Mouse (Mus musculus): ENCODE measurements at regions not wholly inside any gene's neighbourhood (a gene's known extent, or its start where the extent isn't known, plus 50 kb on each side); places are given as distances from the start of the nearest gene placed in this dataset.

DNA sequence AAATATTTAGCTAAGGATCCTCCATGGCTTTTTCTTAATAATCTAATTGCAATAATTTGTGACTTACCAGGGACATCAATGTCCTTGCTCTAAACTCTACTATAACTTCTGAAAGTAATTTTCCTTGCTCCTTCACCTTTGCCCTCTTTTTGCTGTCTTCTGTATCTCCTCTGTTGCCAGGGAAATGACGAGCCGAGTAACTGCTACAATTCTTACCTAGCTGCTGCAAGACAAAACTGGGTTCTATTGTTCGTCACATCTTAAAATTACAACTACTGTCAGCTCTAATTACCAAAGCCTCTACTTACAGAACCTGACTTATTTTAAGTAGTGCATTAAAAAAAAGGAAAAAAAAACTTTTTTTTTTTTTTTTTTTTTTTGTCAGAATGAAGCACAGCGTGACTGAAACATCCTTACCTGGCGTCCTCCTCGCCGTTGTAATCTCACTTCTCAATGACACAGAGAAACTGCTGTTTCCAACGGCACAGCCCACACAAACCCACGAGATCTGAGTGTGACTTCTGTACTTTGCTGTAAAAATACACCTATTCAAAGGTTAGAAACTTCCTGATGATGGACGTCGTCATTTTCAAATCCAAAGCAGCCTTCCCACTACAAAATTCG, 389.4 kb downstream of the Plk2 start:
- no peak for DNase-seq (ENCODE audit: low spot score in 2 of 2)

DNA sequence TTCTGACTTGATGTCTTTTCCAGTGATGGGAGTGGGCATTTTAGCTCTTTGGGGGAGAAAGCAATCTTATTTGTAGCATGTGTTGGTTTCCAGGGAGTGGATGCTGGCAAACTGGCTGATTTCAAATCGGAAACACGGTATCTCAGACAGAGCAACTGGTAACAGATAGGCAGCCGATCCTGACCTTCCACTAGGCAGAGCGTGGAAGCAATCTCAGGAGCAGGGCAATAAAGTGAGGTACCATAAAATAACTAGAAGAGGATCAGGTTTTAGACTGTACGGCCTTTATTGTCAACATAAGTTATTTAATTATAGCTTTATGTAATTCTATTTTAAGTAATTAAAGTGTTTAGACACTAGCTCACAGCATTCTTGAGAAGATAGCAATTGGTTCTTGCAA, 390.0 kb downstream of the Plk2 start:
- DNase-seq (ENCODE audit: low spot score in 2 of 2): no peak

DNA sequence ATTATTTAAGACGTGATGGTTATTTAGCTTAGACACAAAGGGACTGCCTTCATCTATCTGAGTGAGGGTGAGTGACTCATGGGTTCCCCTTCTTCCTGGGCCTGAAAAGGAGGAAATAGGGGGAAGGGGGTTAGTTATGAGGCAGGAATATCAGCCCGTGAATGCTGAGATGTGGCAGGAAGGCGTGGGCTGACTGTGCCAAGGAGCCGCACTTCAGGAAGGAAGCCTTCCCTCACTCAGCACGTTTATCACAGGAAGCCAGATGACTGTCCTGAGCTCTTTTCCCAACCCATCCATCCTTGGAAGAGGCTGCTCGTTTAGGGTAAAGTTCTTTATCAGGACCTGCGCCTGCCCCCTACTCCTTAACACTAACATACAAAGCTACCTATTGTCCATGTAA, 403.5 kb downstream of the Plk2 start:
- peak in 1 of 2 experiments; percentile 0 for DNase-seq (ENCODE audit: low spot score in 2 of 2)

DNA sequence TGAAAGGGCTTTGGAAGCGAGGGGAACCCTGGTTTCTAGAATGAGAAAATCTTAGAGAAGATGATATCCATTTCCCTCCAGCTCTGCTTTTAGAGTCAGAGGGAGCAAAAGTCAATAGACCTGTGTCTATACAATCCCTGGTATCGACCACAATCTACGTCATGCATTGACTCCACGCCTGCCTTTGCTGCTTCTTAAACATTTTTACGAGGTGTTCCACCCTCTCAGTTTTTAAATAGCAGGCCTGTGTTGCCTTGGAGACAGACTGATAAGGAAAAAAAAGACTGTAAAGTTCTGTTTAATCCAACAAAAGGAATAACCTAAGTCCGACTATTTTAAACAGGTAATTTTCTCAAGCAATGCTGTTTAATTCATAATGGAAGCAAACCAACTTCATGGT, 408.0 kb downstream of the Plk2 start:
- DNase-seq (ENCODE audit: low spot score in 2 of 2): no peak

DNA sequence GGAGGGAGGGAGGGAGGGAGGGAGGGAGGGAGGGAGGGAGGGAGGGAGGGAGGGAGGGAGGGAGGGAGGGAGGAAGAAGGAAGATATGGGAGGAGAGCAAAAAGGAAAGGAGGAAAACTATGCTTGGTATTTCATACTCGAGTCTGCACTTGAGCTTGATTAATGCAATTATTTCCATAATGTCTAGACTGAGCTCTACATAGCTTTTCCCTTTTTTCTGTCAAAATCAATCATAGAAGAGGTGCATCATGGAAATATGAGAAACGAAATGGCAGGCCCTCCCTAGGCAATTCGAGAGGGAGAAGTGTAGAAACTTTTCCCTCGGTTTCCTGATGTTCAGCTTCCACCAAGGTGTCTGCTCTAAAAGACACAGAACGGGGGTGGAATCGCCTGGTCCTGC, 417.6 kb downstream of the Plk2 start:
- DNase-seq (ENCODE audit: low spot score in 2 of 2): no peak

DNA sequence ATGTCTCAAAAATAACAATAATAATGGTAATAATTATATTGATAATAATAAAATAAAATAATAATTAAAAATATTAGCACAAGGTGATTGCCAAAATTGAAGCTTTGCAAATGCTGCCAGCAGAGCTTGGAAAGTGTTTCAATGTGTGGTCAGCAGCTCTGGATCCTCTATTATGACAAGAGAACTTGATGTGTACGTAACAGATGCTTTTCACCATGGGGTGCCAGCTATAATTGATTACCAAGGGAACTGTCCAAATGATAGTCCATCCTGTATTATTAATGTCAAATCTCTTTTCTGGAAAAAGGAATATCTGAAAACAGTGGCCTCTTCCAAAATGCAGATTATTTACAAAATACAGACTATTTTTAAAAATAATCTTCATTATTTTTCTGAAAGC, 419.2 kb downstream of the Plk2 start:
- DNase-seq (ENCODE audit: low spot score in 2 of 2): no peak

DNA sequence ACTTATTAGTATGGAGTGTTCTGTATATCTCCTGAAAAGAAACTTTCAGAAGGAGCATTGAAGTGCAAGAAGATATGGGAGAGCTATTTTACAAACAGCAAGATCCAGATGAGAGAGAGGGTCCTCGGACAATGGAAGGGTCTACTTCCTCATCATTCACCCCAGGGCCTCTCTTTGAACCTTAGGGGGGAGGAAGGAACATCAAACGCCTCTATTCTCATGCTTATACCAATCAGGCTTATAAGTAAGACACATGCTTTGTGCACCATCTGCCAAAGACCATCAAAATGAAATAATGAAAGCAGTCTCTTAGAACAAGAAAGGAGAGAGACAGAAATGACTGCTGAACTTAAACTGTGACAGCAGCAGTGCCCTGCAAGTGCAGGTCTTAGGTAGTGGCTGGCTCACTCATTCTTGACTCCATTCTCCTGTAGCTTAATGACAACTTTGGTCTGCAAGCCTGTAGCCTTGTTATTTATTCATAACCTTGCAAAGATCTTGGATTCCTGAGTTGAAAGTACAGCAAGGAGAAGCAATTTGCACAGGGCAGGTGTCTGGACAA, 424.5 kb downstream of the Plk2 start:
- DNase-seq (ENCODE audit: low spot score in 2 of 2): no peak

DNA sequence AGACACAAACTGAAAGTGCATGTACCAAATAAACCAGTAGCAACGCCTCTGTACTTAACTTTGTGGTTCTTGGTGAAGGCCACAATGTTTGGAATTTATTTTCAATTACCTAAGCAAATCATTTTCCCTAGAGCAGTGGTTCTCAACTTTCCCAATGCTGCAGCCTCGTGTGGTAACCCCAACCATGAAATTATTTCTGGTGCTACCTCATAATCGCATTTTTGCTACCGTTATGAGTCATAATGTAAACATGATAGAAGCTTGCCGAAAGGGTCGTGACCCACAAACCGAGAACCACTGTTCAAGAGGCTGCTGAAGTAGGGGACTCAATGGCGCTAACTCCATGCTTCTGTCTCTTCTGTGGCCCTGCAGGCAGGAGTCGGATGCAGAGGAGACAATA, 429.9 kb upstream of the Actbl2 start:
- no peak for DNase-seq (ENCODE audit: low spot score in 2 of 2)

DNA sequence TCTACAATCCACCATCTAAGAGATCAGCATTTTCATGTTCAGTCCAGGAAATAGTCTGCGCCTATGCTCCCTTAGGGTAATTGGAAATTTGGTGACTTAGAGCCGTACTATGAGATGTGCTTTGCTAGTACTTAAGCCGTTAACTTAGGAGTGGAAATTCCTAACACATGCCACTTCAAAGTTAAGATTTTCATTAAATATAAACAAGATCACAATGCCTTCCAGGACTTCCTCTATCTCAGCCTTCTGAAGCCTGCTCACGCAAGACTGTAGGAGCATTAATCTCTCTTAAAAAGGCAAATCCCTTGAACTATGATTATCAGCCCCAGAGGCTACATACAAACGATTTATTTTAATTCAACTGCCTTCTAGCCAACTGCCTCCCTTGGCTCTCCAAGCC, 422.4 kb upstream of the Actbl2 start:
- no peak for DNase-seq (ENCODE audit: low spot score in 2 of 2)

DNA sequence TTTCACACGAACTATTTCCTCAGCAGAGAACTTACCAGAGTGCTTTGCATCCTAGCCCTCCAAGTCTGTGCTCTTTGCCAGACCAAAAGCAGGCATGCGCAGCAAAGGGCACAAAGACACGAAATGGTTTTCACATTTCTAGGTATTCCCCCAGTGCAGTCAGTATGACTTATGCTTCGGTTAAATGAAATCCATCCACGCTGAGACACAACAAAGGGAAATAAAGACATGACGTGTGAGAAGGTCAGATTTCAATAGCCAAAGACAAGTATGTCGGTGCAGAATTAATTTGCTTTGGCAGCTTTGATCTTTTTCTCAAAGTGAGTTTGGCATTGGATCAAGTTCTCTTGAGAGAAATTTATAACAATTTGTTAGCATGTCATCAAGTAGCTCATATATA, 417.9 kb upstream of the Actbl2 start:
- no peak for DNase-seq (ENCODE audit: low spot score in 2 of 2)

DNA sequence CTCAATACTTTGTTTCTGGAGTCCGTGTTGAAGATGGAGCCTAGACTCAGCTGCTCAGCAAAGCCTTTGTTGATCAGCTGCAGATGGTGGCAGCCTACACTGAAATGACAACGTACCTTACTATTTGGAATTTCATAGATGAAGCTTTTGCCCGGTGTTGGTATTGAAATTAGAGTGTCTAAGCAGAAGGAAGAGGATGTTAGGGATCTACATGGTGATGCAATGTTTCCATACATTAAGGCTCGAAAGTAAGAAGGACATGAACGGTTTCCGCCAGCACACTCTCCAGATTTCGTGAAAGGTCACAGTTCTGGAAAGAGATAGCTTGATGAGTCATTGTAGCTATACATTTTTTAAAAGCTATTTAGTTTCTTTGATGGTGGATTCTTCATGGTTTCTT, 412.9 kb upstream of the Actbl2 start:
- no peak for DNase-seq (ENCODE audit: low spot score in 2 of 2)

DNA sequence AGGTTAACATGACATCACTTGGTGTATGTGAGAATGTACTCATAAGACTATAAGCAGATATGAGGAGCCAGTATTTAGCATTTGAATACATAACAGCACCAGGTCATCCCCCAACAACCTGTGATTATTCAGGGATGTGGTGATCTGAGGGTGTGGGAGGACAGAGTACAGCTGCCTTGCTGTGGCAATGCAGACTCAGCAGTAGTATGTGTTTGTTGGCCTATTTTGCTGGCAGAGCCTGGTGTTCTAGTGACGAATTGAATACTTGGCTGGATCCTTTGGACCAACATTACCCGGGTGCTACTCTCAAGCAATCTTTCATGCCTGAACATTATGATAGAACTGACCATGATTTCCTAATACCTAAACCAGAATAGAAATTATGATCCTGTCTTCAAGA, 409.1 kb upstream of the Actbl2 start:
- peak; percentile 3 to 22 for DNase-seq (ENCODE audit: low spot score in 2 of 2)

DNA sequence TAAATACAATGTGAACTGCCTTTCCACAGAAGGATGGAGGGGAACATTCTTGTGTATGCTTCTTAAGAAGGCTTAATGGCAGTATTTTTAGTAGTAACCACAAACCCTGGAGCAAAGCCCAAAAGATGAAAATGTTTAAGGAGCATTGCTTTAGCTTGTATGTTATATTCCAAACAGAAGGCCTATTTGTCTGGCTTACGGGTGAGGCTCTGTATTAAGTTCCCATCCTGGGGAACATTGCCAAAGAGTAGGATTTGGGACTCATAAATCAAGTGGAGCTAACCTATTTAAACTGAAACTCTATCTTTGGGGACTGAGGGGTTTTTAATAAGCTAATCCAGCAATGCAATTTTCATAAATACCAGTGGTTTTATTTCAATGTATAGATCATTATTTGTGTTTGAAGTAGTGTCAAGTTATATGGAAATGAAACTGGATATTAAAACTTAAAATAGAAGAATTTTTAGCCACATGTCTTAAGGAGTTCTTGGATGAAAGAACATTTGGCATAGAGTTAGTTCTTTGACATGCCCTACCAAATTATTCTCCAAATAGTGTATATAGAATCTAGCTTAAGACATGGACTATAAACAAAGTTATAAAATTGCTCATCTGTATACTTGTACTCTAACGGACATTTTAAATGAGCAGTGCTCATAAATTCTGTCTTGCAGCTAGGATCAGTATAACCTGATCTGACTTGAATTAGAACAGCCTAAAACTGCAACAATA, 401.7 kb upstream of the Actbl2 start:
- DNase-seq (ENCODE audit: low spot score in 2 of 2): no peak

DNA sequence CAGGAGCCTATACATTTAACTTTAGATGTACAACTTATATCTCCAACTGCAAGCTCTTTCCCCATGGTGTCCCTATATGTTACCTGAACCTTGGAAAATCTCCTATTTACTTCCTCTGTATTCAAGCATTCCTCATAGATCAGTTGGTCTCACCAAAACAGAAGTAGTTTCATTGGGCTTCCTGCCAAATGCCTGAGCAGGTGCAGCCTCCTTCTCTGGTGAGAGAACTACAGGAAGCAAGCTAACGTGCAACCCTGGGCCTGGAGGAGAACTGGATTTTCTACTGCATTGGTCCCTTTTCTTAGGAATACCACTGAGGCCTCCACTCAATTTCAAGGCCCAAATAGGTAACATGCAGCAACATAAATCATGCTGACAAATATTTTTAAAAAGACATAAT, 400.6 kb upstream of the Actbl2 start:
- no peak for DNase-seq (ENCODE audit: low spot score in 2 of 2)

DNA sequence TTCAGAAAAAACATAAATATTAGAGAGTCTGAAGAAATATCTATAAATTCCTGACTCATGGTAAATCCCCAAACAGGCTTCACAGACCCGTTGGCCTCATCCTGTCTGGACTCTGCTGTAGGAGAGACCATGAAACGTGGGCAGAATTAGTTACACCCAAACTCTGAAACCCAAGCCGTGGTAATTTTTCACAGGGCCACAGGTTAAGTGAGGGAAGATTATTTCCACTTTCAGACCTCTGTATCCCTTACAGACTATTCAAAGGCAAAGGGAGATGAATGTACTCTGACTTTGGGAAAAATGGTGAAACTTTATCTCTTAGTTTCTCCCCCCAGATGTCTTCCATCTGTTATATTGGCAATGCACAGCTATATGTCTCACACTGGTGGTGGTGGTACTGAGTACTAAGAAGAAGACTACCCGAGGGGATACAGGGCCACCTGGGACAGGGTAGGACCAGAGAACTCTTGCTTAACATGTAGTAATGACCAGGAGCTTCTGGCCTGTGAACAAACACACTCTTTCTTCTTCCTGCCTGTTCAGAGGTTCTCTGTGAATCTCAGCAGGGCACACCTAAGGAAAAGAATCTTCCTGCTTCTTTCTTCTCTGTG, 388.8 kb upstream of the Actbl2 start:
- DNase-seq (ENCODE audit: low spot score in 2 of 2): no peak

DNA sequence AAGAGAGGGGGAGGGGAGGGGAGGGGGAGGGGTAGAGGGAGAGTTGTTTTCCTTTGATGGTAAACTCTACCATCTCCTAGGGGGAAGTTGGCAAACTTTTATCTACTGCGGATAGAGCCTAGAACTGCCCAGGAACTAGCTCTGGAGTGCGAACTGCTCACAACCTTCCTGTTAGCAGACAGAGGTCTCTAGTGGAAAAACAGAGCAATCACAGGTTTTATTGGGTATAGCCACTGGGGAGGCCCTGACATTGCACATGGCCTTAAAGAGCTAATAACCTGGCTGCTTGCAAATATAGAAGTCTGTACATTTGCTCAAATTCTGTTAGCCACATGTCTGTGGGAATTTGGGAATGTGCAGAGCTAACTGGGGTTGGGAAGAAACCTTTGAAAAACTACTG, 388.1 kb upstream of the Actbl2 start:
- no peak for DNase-seq (ENCODE audit: low spot score in 2 of 2)

DNA sequence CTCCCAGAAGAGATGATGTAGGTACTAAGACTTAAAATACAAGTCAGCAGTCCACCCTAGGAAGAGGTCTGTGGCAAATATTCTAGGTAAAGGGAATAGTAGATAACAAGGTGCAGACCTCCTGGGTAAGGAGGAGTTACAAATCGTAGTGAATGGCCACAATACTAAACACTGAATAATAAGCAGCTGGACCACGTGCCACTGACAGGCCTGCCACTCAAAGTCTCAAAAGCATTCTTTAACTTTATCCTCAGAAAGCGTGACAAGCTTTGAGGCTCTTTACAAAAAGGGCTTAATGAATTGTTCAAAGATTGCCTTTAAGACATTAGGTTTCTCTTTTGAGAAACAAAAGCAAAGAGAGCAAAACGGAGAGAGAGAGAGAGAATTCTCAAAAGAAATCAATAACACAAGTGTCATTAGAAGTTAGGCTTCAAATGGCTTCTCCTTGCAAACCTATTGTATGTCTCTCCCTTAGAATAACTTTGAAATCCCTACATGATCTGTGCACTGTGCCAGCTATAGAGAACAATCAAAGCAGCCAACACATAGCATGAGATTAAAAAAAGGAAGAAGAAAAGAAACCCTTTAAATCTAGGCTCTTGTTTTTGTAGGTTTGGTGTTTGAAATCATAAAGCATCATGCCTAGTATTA, 383.6 kb upstream of the Actbl2 start:
- DNase-seq (ENCODE audit: low spot score in 2 of 2): no peak

DNA sequence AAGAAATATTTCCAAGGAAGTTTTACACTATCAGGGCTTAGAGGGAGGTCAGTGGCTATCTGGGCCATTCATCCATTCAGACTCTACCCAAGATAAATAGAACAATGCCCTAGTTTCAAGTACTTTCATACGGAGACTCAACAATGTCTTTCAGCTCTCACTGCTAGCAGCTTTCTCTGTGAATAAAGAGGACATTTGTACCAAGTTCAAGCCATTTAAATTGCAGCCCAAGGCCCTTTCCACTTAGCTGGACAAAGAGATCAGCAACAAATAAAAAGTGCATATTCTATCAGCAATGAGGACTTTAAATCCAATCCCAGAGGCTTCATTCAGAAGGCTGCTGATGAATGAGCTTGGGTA, 383.1 kb upstream of the Actbl2 start:
- DNase-seq (ENCODE audit: low spot score in 2 of 2): no peak

DNA sequence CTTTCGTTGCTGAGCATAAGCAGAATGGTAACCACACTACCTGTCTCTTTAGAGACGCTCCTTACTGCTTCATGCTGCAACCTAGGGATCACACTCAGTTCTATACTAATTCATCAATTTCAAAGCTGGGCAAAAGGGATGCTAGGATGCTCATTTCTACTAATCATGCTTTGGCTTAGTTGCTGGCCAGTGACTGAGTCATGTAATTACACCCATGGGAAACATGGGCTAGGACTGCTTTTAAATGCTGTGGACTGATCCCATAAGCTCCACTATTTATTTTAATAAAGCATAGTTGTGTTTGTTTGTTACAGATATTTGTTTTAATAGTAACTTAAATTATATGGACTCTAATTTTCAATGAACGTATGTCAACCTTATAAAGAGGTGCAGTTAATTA, 373.2 kb upstream of the Actbl2 start:
- no peak for DNase-seq (ENCODE audit: low spot score in 2 of 2)

DNA sequence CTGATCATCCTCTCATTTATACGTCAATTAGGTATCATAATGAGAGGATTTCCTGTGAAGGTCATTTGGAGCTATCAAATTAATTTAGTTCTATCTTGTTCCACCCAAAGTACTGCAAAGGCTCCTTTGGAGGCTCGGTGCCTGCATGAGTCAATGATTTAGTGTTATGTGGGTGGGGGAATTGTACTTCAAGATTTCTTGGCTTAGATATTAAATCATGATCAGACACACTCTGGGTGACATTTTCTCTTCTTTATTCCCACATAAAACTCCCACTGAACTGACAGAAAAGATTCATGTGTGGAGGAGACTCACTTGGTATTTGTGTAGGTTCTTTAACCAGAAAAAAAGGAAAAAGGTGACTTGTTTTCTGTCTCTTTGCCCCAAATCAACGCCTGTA, 372.6 kb upstream of the Actbl2 start:
- no peak for DNase-seq (ENCODE audit: low spot score in 2 of 2)

DNA sequence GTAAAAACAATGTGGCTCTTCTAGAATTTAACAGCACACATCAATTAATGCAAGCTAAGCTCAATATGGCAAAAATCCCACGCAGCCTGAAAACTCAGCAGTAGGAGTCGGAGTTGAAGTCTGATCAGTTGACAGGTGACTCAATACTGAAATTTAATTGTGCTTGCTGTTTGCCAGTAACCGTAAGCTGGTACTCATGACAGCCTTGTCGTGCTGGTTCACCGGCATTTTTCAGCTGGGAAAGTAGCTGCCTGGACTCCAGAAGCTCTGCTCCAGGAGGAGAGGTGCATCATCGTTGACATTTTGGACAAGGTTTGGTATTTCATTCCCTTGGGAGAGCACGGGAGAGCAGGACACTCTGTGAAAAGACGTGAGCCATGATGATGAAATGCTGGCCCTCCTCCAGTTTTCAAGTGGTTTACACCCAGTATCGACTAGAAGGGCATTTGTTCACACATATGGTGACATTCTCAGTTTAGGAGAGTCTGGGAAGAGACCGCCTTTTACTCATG, 372.1 kb upstream of the Actbl2 start:
- DNase-seq (ENCODE audit: low spot score in 2 of 2): peak in 1 of 2 experiments; percentile 34

DNA sequence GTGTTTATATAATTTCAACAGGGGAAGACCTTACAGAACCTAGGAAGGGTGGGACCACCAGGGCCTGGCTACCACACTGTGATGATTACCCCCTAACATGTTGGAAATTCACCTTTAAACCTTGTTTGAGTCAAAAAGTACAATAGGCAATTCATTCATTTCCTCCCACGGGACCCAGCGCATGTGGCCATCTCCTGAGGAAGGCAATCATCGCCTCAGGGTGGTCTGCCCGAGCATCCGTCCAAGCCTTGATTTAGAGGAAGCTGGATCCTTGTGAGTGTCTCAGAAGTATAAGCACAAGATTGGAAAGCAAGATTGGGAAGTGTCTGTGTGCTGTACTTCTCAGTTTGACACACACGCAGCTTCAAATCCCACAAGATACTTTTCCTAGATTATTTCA, 360.9 kb upstream of the Actbl2 start:
- peak; percentile 44 to 83 for DNase-seq (ENCODE audit: low spot score in 2 of 2)
